Mouse (Mus musculus): Measurements from ENCODE around the gene Xpo5.

The Xpo5 gene

GRCm38 (mm10) chr17:46285407-46285806 lies 82.8 kb downstream of the Xpo5 start:
- DNase-seq (ENCODE audit: low spot score in 2 of 2): no peak

GRCm38 (mm10) chr17:46287678-46288095 lies 85.1 kb downstream of the Xpo5 start:
- DNase-seq (ENCODE audit: low spot score in 2 of 2): no peak
